Mouse (Mus musculus) brain, adult 2 months (tissue): ENCODE measurements at regions not wholly inside any gene's neighbourhood (a gene's known extent, or its start where the extent isn't known, plus 50 kb on each side); places are given as distances from the start of the nearest gene placed in this dataset.

ENCODE experiments used
- DNase-seq: peaks from one replicate; pipeline ENCODE4 v3.0.0; 2011; ENCODE audit warnings: low read depth, low spot score

DNA sequence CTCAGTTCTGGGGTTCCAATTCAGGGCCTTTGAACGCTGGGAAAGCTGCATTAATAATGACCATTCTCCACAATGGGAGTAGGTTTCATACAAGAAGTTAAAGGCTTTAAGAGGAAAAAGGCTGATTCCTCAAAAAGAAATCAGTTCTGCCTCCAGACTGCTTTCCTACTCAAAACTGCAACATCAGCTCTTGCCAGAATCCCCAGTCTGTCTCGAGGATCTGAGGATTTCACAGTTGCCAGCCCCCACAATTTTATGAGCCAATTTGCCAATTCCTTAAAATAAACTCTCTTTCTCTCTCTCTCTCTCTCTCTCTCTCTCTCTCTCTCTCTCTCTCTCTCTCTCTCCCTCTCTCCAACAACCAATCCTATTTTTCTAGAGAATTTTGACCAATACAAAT, 51.3 kb upstream of the Nhs start:
- DNase-seq = peak; percentile 67
